Mouse (Mus musculus): ENCODE measurements around the gene Sirt3. TPM values are rescaled to one million over a fixed set of nuclear protein-coding genes. Genes with fewer than 3 reads are reported as not detected.
A peak's percentile ranks its signal among the peaks of the same experiment; 100 is the strongest.
"Not testable (repeated sequence)": the region's sequence is repeated elsewhere in the genome, so short reads cannot be mapped to it uniquely, and the experiment has no call there.

Gene Sirt3
- polyA plus RNA-seq, 1 experiment from 2014 or later, result 40.9 TPM

DNA sequence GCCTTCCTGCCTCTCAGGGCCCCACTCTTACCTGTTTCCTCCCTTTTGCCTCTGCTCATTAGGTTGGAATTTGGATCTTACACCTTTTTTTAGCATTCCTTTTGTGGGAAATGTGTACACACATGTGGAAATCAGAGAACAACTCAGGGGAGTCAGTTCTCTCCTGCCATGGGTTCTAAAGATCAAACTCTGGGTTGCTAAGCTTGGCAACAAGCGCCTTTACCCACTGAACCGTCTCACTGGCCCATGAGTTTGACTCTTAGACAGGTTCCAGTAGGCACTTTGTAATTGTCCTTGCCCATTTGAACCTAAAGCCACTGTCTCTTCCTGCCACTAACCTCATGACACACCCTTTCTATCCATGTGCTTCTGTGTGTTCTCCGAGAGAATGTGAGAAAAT lies 12.5 kb upstream of the Sirt3 start:
- peaks cover 5% of the 10 kb centered on the region; the same call in 1 of the 2 replicates for H3K4me1 ChIP-seq (replicated peaks)
- no peak overlapping the region for H3K4me3 ChIP-seq
- no peak overlapping the region for H3K27ac ChIP-seq (ENCODE audit: poor library complexity, severe bottlenecking)
- H3K36me3 ChIP-seq, result peaks cover 75% of the 10 kb centered on the region
- H3K9me3 ChIP-seq (replicated peaks), result no peaks in the 10 kb centered on the region
- H3K9ac ChIP-seq, result no peak overlapping the region
- no peaks in the 10 kb centered on the region for H3K27me3 ChIP-seq (replicated peaks)
- 94% methylated on average over 3 of the region's 3 CpGs for WGBS
- no peak overlapping the region for H3K4me2 ChIP-seq
- ATAC-seq (ENCODE audit: insufficient number of reproducible peaks, low FRiP score), result no peak

DNA sequence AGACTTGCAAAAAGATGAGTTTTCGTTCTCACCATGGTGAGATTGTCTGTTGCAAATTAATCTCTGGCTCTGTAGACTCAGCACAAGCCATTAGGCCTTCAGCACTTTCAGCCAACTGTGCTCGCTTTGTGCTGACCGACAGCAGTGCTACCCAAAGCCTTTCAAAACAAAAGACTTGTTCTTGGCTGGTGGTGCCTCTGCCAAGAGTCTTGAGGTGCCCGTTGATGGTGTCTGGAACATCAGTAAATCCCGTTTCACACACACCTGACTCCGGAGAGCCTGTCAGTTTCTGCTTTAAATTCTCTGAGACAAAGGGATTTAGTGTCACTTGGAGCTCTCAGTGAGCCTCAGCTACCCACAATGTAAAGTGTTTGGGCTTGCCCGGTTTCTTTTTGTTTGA lies 11.9 kb upstream of the Sirt3 start:
- no peaks in the 10 kb centered on the region for H3K27me3 ChIP-seq (replicated peaks)
- no peaks in the 10 kb centered on the region for H3K4me1 ChIP-seq (replicated peaks)
- H3K4me3 ChIP-seq, result no peak overlapping the region
- H3K27ac ChIP-seq (ENCODE audit: poor library complexity, severe bottlenecking), result no peak overlapping the region
- H3K36me3 ChIP-seq, result peaks cover 77% of the 10 kb centered on the region
- no peaks in the 10 kb centered on the region for H3K9me3 ChIP-seq (replicated peaks)
- no peak overlapping the region for H3K4me2 ChIP-seq
- H3K9ac ChIP-seq, result no peak overlapping the region
- ATAC-seq (ENCODE audit: insufficient number of reproducible peaks, low FRiP score), result no peak
- WGBS, result 93% methylated on average over 7 of the region's 7 CpGs

DNA sequence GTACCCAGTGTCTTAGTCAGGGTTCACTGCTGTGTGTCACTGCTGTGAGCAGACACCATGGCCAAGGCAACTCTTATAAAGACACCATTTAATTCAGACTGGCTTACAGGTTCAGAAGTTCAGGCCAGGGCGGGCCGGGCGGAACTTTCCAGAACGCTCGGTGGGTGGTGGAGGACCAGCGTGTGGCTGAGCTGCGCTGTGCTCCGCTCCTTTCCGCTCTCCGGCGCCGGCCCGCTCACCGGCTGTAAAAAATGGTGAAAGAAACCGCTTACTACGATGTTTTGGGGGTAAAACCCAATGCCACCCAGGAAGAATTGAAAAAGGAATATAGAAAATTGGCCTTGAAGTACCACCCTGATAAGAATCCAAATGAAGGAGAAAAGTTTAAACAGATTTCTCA lies 8.5 kb upstream of the Sirt3 start:
- H3K27ac ChIP-seq (ENCODE audit: poor library complexity, severe bottlenecking); ATAC-seq (ENCODE audit: insufficient number of reproducible peaks, low FRiP score); H3K4me3 ChIP-seq; H3K4me1 ChIP-seq (replicated peaks); H3K4me2 ChIP-seq; H3K9me3 ChIP-seq (replicated peaks); H3K9ac ChIP-seq; H3K27me3 ChIP-seq (replicated peaks): not testable (repeated sequence)
- H3K36me3 ChIP-seq, result peaks cover 74% of the 10 kb centered on the region
- WGBS, result 97% methylated on average over 16 of the region's 16 CpGs

GRCm38 (mm10) chr7:140882469-140882803 lies 327 bp upstream of the Sirt3 start:
- peak overlapping the region; percentile 93 for H3K9ac ChIP-seq
- 0% methylated on average over 12 of the region's 12 CpGs for WGBS
- H3K9me3 ChIP-seq (replicated peaks), result no peaks in the 10 kb centered on the region
- H3K27ac ChIP-seq (ENCODE audit: poor library complexity, severe bottlenecking), result peak overlapping the region; percentile 91; the same call in 1 of the 2 replicates
- no peaks in the 10 kb centered on the region for H3K27me3 ChIP-seq (replicated peaks)
- H3K4me3 ChIP-seq, result peak overlapping the region; percentile 98
- peak; percentile 29 for ATAC-seq (ENCODE audit: insufficient number of reproducible peaks, low FRiP score)
- peak overlapping the region; percentile 85 for H3K4me2 ChIP-seq
- H3K36me3 ChIP-seq, result peaks cover 33% of the 10 kb centered on the region
- peaks cover 21% of the 10 kb centered on the region for H3K4me1 ChIP-seq (replicated peaks)

GRCm38 (mm10) chr7:140880865-140881515 lies 1.1 kb downstream of the Sirt3 start:
- 16% methylated on average over 8 of the region's 8 CpGs for WGBS

GRCm38 (mm10) chr7:140880419-140880818 lies 1.7 kb downstream of the Sirt3 start:
- WGBS, result 85% methylated on average over 3 of the region's 3 CpGs

More at GRCm38 (mm10) chr7:140880865-140881515, 1.1 kb downstream of the Sirt3 start:
- Histone ChIP-seq H3K9ac (peak overlapping the region; percentile 26; the same call in 1 of the 2 replicates), H3K36me3 (peaks cover 33% of the 10 kb centered on the region), H3K27ac (ENCODE audit: poor library complexity, severe bottlenecking) (peak overlapping the region; percentile 91; the same call in 1 of the 2 replicates), H3K4me2 (peak overlapping the region; percentile 85), H3K27me3 (replicated peaks) (no peaks in the 10 kb centered on the region), H3K4me1 (replicated peaks) (peaks cover 21% of the 10 kb centered on the region), H3K4me3 (peak overlapping the region; percentile 98), H3K9me3 (replicated peaks) (no peaks in the 10 kb centered on the region)
- no peak for ATAC-seq (ENCODE audit: insufficient number of reproducible peaks, low FRiP score)

DNA sequence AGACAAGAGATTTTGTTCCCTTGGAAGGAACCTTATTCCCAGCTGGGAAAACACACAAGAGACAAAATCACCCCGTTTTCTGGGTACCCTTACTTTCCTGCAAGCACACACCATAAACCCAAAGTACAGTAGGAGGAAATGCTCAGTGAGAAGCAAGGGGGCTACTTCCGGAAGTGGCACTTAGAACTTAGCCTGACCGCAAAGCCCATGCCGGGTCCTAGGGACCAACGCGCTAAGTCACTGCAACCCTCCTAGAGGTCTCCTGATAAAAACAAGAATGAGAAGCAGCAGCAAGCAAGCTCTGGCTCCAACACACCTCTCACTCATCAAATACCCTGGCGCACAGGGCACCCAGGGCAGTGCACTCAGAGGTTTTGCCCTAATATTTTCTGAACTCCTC lies 2.8 kb downstream of the Sirt3 start:
- H3K27ac ChIP-seq (ENCODE audit: poor library complexity, severe bottlenecking), result no peak overlapping the region
- H3K4me3 ChIP-seq, result no peak overlapping the region
- H3K27me3 ChIP-seq (replicated peaks), result no peaks in the 10 kb centered on the region
- H3K9me3 ChIP-seq (replicated peaks), result no peaks in the 10 kb centered on the region
- ATAC-seq (ENCODE audit: insufficient number of reproducible peaks, low FRiP score), result no peak
- peaks cover 21% of the 10 kb centered on the region for H3K4me1 ChIP-seq (replicated peaks)
- H3K4me2 ChIP-seq, result no peak overlapping the region
- H3K36me3 ChIP-seq, result peaks cover 42% of the 10 kb centered on the region
- WGBS, result 81% methylated on average over 7 of the region's 7 CpGs
- no peak overlapping the region for H3K9ac ChIP-seq

More at GRCm38 (mm10) chr7:140880419-140880818, 1.7 kb downstream of the Sirt3 start:
- no peak for ATAC-seq (ENCODE audit: insufficient number of reproducible peaks, low FRiP score)
- peak overlapping the region; percentile 50 for H3K4me2 ChIP-seq
- no peak overlapping the region for H3K4me3 ChIP-seq
- no peak overlapping the region for H3K9ac ChIP-seq
- H3K4me1 ChIP-seq (replicated peaks), result peaks cover 21% of the 10 kb centered on the region
- H3K36me3 ChIP-seq, result peaks cover 38% of the 10 kb centered on the region
- H3K27ac ChIP-seq (ENCODE audit: poor library complexity, severe bottlenecking), result peak overlapping the region; percentile 14; the same call in 1 of the 2 replicates
- H3K27me3 ChIP-seq (replicated peaks), result no peaks in the 10 kb centered on the region
- no peaks in the 10 kb centered on the region for H3K9me3 ChIP-seq (replicated peaks)

DNA sequence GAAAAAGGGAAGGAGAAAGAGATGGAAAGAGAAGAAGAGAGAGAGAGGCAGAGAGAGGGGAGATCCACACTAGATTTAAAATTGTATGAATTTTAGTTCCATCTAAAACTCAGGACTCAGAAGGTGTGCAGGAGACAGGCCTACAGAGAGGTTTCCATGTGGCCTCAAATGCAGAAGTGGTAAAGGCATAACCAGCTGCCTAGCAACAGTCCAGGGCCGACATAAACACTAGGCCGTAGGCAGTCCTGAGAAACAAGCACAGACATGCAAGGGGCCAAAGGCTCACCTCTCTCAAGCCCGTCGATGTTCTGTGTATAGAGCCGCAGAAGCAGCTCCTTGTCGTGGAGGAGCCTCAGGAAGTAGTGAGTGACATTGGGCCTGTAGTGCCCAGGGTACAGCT lies 4.7 kb downstream of the Sirt3 start:
- H3K27me3 ChIP-seq (replicated peaks), result no peaks in the 10 kb centered on the region
- no peak overlapping the region for H3K4me3 ChIP-seq
- H3K27ac ChIP-seq (ENCODE audit: poor library complexity, severe bottlenecking), result no peak overlapping the region
- H3K4me2 ChIP-seq, result no peak overlapping the region
- no peak for ATAC-seq (ENCODE audit: insufficient number of reproducible peaks, low FRiP score)
- peaks cover 53% of the 10 kb centered on the region for H3K36me3 ChIP-seq
- H3K9ac ChIP-seq, result no peak overlapping the region
- WGBS, result 77% methylated on average over 6 of the region's 6 CpGs
- no peaks in the 10 kb centered on the region for H3K9me3 ChIP-seq (replicated peaks)
- H3K4me1 ChIP-seq (replicated peaks), result 0 out of 2 replicates have a peak, but pooled peaks cover 11% of the 10 kb centered on the region

GRCm38 (mm10) chr7:140874224-140874623 lies 7.9 kb downstream of the Sirt3 start:
- Histone ChIP-seq H3K9ac (no peak overlapping the region), H3K36me3 (peaks cover 73% of the 10 kb centered on the region), H3K27me3 (replicated peaks) (no peaks in the 10 kb centered on the region), H3K27ac (ENCODE audit: poor library complexity, severe bottlenecking) (no peak overlapping the region), H3K4me2 (no peak overlapping the region), H3K4me1 (replicated peaks) (0 out of 2 replicates have a peak, but pooled peaks cover 4% of the 10 kb centered on the region), H3K4me3 (no peak overlapping the region), H3K9me3 (replicated peaks) (no peaks in the 10 kb centered on the region)
- 87% methylated on average over 4 of the region's 4 CpGs for WGBS
- no peak for ATAC-seq (ENCODE audit: insufficient number of reproducible peaks, low FRiP score)

DNA sequence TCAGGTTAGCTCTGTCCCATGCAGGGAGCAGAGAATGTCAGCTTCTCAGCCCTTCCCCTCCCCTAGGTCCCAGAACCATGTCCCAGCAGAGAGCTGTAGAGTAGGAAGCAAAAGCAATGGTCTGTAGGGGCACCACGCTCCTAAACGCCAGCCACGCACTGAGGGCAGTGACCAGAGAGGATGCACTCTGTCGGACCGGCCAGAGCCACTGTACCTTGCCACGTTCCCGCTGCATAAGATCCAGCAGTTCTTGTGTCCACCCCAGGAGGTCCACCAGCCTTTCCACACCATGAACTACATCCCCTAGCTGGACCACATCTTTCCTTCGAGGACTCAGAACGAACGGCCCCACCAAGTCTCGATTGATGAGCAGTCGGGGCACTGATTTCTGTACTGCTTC lies 17.3 kb downstream of the Sirt3 start:
- Histone ChIP-seq H3K27ac (ENCODE audit: poor library complexity, severe bottlenecking) (no peak overlapping the region), H3K9ac (no peak overlapping the region), H3K4me2 (no peak overlapping the region), H3K4me1 (replicated peaks) (no peaks in the 10 kb centered on the region), H3K9me3 (replicated peaks) (no peaks in the 10 kb centered on the region), H3K36me3 (peaks cover 84% of the 10 kb centered on the region), H3K27me3 (replicated peaks) (no peaks in the 10 kb centered on the region), H3K4me3 (no peak overlapping the region)
- ATAC-seq (ENCODE audit: insufficient number of reproducible peaks, low FRiP score), result no peak
- 89% methylated on average over 12 of the region's 12 CpGs for WGBS

DNA sequence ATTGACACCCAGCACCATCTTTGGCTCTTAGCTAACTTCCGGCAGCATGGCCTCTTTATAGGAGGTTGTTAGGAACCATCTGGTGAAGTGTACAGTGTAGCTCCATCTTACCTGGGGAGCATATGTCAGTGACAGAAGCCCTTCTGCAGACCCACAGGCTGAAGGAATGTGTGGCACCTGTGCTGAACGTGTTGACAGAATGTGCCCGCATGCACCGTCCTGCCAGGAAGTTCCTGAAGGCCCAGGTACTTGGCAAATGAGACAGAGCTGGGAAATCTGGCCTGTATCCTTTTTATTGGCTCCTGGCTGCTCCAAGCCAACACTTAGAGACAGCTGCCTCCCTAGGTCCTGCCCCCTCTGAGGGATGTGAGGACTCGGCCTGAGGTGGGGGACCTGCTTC lies 21.4 kb downstream of the Sirt3 start:
- Histone ChIP-seq H3K36me3 (peaks cover 71% of the 10 kb centered on the region), H3K9me3 (replicated peaks) (no peaks in the 10 kb centered on the region), H3K4me2 (no peak overlapping the region), H3K4me3 (no peak overlapping the region), H3K9ac (no peak overlapping the region), H3K27ac (ENCODE audit: poor library complexity, severe bottlenecking) (no peak overlapping the region), H3K27me3 (replicated peaks) (no peaks in the 10 kb centered on the region), H3K4me1 (replicated peaks) (peaks cover 13% of the 10 kb centered on the region)
- no peak for ATAC-seq (ENCODE audit: insufficient number of reproducible peaks, low FRiP score)
- 91% methylated on average over 5 of the region's 5 CpGs for WGBS

- peaks cover 67% of the 10 kb centered on the region for H3K36me3 ChIP-seq
- 78% methylated on average over 6 of the region's 6 CpGs for WGBS
- H3K27ac ChIP-seq (ENCODE audit: poor library complexity, severe bottlenecking), result no peak overlapping the region
- H3K4me1 ChIP-seq (replicated peaks), result peaks cover 19% of the 10 kb centered on the region
- ATAC-seq (ENCODE audit: insufficient number of reproducible peaks, low FRiP score), result no peak
- no peaks in the 10 kb centered on the region for H3K9me3 ChIP-seq (replicated peaks)
- H3K4me3 ChIP-seq, result no peak overlapping the region
- H3K9ac ChIP-seq, result no peak overlapping the region
- H3K4me2 ChIP-seq, result no peak overlapping the region
- no peaks in the 10 kb centered on the region for H3K27me3 ChIP-seq (replicated peaks)
Measured at GRCm38 (mm10) chr7:140859997-140860396, 22.1 kb downstream of the Sirt3 start.
